Mouse (Mus musculus): ENCODE results near the gene Tsga10.

- TF ChIP-seq CTCF (IDR thresholded peaks at IDR 0.05): peak; percentile 5; the same call in 1 of the 2 replicates
- peak; percentile 97 for TF ChIP-seq POLR2A (IDR thresholded peaks at IDR 0.05; ENCODE audit: insufficient read depth, low read depth, low read length)
Observed at GRCm38 (mm10) chr1:37890025-37890652, 23.9 kb upstream of the Tsga10 start, which contains the start of the genes Mitd1 and Mrpl30.

Measured in heart, adult 2 months (tissue).